Mouse (Mus musculus) hindbrain, embryonic 15.5 days (tissue): ENCODE data around the gene Clnk. TPM values are rescaled to one million over a fixed set of nuclear protein-coding genes. Genes with fewer than 3 reads are reported as not detected.

Source experiments
- polyA plus RNA-seq: library from polyadenylated mRNA; unstranded; fragments of >200 nt; fragmentation: Nextera tagmentation; extraction: Ambion mirVana; gene quantifications from 2 replicates; pipeline ENCODE4 v1.2.1, GENCODE M21; 2015

Gene Clnk
- polyA plus RNA-seq, 1 experiment from 2014 or later, result 0.09 TPM

Other genes starting within 250 kb of the Clnk start
- gene Zfp518b, start 192.0 kb downstream of the Clnk start, polyA plus RNA-seq, result 32.1 and 34.8 TPM in 2 replicates